Mouse (Mus musculus) lung, postnatal 0 days (tissue): ENCODE measurements around the gene Erc2.

Experiments
- CTCF ChIP-seq: IDR thresholded peaks from 2 replicates; pipeline ENCODE4 v1.5.1; 2016; ENCODE audit warnings: antibody characterized with exemption, mild to moderate bottlenecking
- EP300 ChIP-seq: IDR thresholded peaks from 2 replicates; pipeline ENCODE4 v1.6.1; 2016; ENCODE audit warnings: antibody characterized with exemption, mild to moderate bottlenecking, control low read depth

GRCm38 (mm10) chr14:28326456-28326855 lies 704.2 kb downstream of the Erc2 start:
- TF ChIP-seq CTCF (no peak), EP300 (no peak)
